ENCODE assay signal across 26 mouse cellular contexts in genomic region chr2:141272966-141273365, GRCm38 (mm10).
DNase-seq lines count a peak whose midpoint lies in the region; ATAC-seq lines count a peak whose summit lies in the region.
"Had no signal": no experiment of that assay in that cellular context is flagged by ENCODE, and none has a peak within 500 bp of the region (broad histone marks: within the 10 kb centered on the region; RNA-seq: fewer than 3 reads in every experiment).

No protein-coding gene starts in this region.

- peaks cover 13% of the 10 kb centered on the region; the same call in 1 of the 2 replicates for H3K4me1 ChIP-seq in embryonic facial prominence, embryonic 14.5 days (ENCODE audit: control insufficient read depth, insufficient read depth, low read length)
- H3K4me1 ChIP-seq in kidney, embryonic 16.5 days (ENCODE audit: insufficient read depth, low read length) = peaks cover 5% of the 10 kb centered on the region; the same call in 1 of the 2 replicates
- H3K4me1 ChIP-seq: forebrain, embryonic 13.5 days; hindbrain, embryonic 12.5 days; hindbrain, embryonic 15.5 days had no signal

- H3K9me3 ChIP-seq in embryonic facial prominence, embryonic 14.5 days (ENCODE audit: control insufficient read depth, low read length) = no peaks in the 10 kb centered on the region
- H3K9me3 ChIP-seq in kidney, embryonic 16.5 days (ENCODE audit: low read length) = no peaks in the 10 kb centered on the region
- H3K9me3 ChIP-seq: embryonic facial prominence, embryonic 13.5 days; forebrain, embryonic 10.5 days; forebrain, embryonic 13.5 days; hindbrain, embryonic 12.5 days; hindbrain, embryonic 15.5 days had no signal

- H3K27ac ChIP-seq in embryonic facial prominence, embryonic 14.5 days (replicated peaks; ENCODE audit: low read depth, low read length) = no peak overlapping the region
- H3K27ac ChIP-seq in kidney, embryonic 16.5 days (ENCODE audit: low read length) = no peak overlapping the region
- H3K27ac ChIP-seq: embryonic facial prominence, embryonic 13.5 days; forebrain, embryonic 10.5 days; forebrain, embryonic 13.5 days; gastrocnemius, adult 2 months; hindbrain, embryonic 12.5 days; hindbrain, embryonic 15.5 days had no signal

- H3K9ac ChIP-seq in embryonic facial prominence, embryonic 14.5 days (ENCODE audit: low read depth, low read length) = no peak overlapping the region
- no peak overlapping the region for H3K9ac ChIP-seq in kidney, embryonic 16.5 days (replicated peaks; ENCODE audit: low read length)
- H3K9ac ChIP-seq: embryonic facial prominence, embryonic 13.5 days; forebrain, embryonic 13.5 days; hindbrain, embryonic 12.5 days; hindbrain, embryonic 15.5 days had no signal

- peak; percentile 62 for DNase-seq in embryo, embryonic 10 days (ENCODE audit: low spot score)
- no peak for DNase-seq in embryo, embryonic 9.5 days (ENCODE audit: extremely low spot score)
- peak; percentile 57 for DNase-seq in embryo, embryonic 11 days
- DNase-seq in embryonic facial prominence, embryonic 14.5 days (ENCODE audit: low spot score) = peak; percentile 65
- DNase-seq in MN1 (ENCODE audit: low spot score) = no peak
- DNase-seq: adrenal gland, adult 2 months; adrenal gland, postnatal 14 days; B cell, adult 2 months; cerebellum, adult 11 months; cerebellum, adult 8-10 months; cerebellum, postnatal 10 days; cerebellum, postnatal 36 days; gastrocnemius, adult 2 months; gastrocnemius, postnatal 14 days; heart, adult 11 months had no signal

- H3K4me2 ChIP-seq in embryonic facial prominence, embryonic 14.5 days (ENCODE audit: low read depth, low read length) = no peak overlapping the region
- no peak overlapping the region for H3K4me2 ChIP-seq in kidney, embryonic 16.5 days (replicated peaks; ENCODE audit: low read depth, low read length)
- H3K4me2 ChIP-seq: embryonic facial prominence, embryonic 13.5 days; forebrain, embryonic 13.5 days; heart, embryonic 11.5 days; hindbrain, embryonic 12.5 days; hindbrain, embryonic 15.5 days had no signal

- H3K36me3 ChIP-seq in embryonic facial prominence, embryonic 14.5 days (ENCODE audit: control insufficient read depth, insufficient read depth, low read length) = no peaks in the 10 kb centered on the region
- no peaks in the 10 kb centered on the region for H3K36me3 ChIP-seq in kidney, embryonic 16.5 days (ENCODE audit: insufficient read depth, low read length)
- H3K36me3 ChIP-seq: embryonic facial prominence, embryonic 13.5 days; forebrain, embryonic 10.5 days; G1E; hindbrain, embryonic 12.5 days; hindbrain, embryonic 15.5 days had no signal

- 49% methylated on average over 4 of the region's 4 CpGs for WGBS in embryonic facial prominence, embryonic 14.5 days
- 85% methylated on average over 4 of the region's 4 CpGs for WGBS in kidney, embryonic 16.5 days

- H3K27me3 ChIP-seq in embryonic facial prominence, embryonic 14.5 days (replicated peaks; ENCODE audit: control insufficient read depth, insufficient read depth, low read length) = no peaks in the 10 kb centered on the region
- H3K27me3 ChIP-seq in kidney, embryonic 16.5 days (ENCODE audit: insufficient read depth, low read length) = no peaks in the 10 kb centered on the region
- H3K27me3 ChIP-seq: CH12.LX; embryonic facial prominence, embryonic 13.5 days; forebrain, embryonic 13.5 days; hindbrain, embryonic 12.5 days; hindbrain, embryonic 15.5 days had no signal

- peak; percentile 55; the same call in 1 of the 2 replicates for ATAC-seq in embryonic facial prominence, embryonic 14.5 days (ENCODE audit: low read depth)
- no peak for ATAC-seq in kidney, embryonic 16.5 days (ENCODE audit: low FRiP score, low TSS enrichment)
- ATAC-seq: forebrain, embryonic 13.5 days; forebrain, embryonic 16.5 days; intestine, postnatal 0 days had no signal

- no peak overlapping the region for H3K4me3 ChIP-seq in embryonic facial prominence, embryonic 14.5 days (ENCODE audit: low read depth, low read length)
- no peak overlapping the region for H3K4me3 ChIP-seq in kidney, embryonic 16.5 days (ENCODE audit: low read length)
- H3K4me3 ChIP-seq: embryonic facial prominence, embryonic 13.5 days; forebrain, embryonic 10.5 days; forebrain, embryonic 13.5 days; gastrocnemius, adult 2 months; hindbrain, embryonic 12.5 days; hindbrain, embryonic 15.5 days had no signal

Comparison
In these comparisons a context has a peak if more than half of its experiments do, and no peak if none do; other contexts are left out.
1. DNase-seq: peak in embryo, embryonic 10 days (single experiment), embryo, embryonic 11 days (single experiment) and embryonic facial prominence, embryonic 14.5 days (single experiment); none in embryo, embryonic 9.5 days (single experiment) and MN1 (single experiment).